Mouse (Mus musculus) embryonic facial prominence, embryonic 12.5 days (tissue): ENCODE measurements around the gene Apoc4. TPM values are rescaled to one million over a fixed set of nuclear protein-coding genes. Genes with fewer than 3 reads are reported as not detected.

Experiments
- ATAC-seq: fragments of 200-750 bp; cut with Nextera tagmentation; 2 replicates; pipeline ENCODE4 v1.8.0; 2017; ENCODE audit not compliant: insufficient number of reproducible peaks, insufficient read depth, low FRiP score, low TSS enrichment
- H3K27ac ChIP-seq: fragments of 300-500 bp; sonication (generic); 2 replicates; pipeline ENCODE4 v1.5.1; 2016; ENCODE audit warnings: mild to moderate bottlenecking
- H3K27me3 ChIP-seq: fragments of 300-500 bp; sonication (generic); 2 replicates; pipeline ENCODE4 v1.6.1; 2016; ENCODE audit warnings: mild to moderate bottlenecking, moderate library complexity
- H3K36me3 ChIP-seq: fragments of 300-500 bp; sonication (generic); 2 replicates; pipeline ENCODE4 v1.6.1; 2016; ENCODE audit warnings: mild to moderate bottlenecking
- H3K4me1 ChIP-seq: fragments of 300-500 bp; sonication (generic); 2 replicates; pipeline ENCODE4 v1.6.1; 2016
- H3K4me2 ChIP-seq: fragments of 300-500 bp; sonication (generic); replicated peaks from 2 replicates; pipeline ENCODE4 v1.6.1; 2016; ENCODE audit warnings: mild to moderate bottlenecking, moderate library complexity
- H3K4me3 ChIP-seq: fragments of 300-500 bp; sonication (generic); 2 replicates; pipeline ENCODE4 v1.5.1; 2016; ENCODE audit warnings: mild to moderate bottlenecking
- H3K9ac ChIP-seq: fragments of 300-500 bp; sonication (generic); 2 replicates; pipeline ENCODE4 v1.6.1; 2016; ENCODE audit warnings: mild to moderate bottlenecking, moderate library complexity
- H3K9me3 ChIP-seq: fragments of 300-500 bp; sonication (generic); 2 replicates; pipeline ENCODE4 v1.6.1; 2016; ENCODE audit warnings: mild to moderate bottlenecking, moderate library complexity
- WGBS: fragments of 180-500 bp; shearing (Covaris S2); methylation state at CpG from one replicate; pipeline ENCODE4 v1.1.7; 2016; 5-methylcytosine and 5-hydroxymethylcytosine counted together
- polyA plus RNA-seq: library from polyadenylated mRNA; unstranded; fragments of >200 nt; fragmentation: Nextera tagmentation; extraction: Ambion mirVana; gene quantifications from 2 replicates; pipeline ENCODE4 v1.2.1, GENCODE M21; 2016

Gene Apoc4
- polyA plus RNA-seq, 1 experiment from 2014 or later = not detected

DNA sequence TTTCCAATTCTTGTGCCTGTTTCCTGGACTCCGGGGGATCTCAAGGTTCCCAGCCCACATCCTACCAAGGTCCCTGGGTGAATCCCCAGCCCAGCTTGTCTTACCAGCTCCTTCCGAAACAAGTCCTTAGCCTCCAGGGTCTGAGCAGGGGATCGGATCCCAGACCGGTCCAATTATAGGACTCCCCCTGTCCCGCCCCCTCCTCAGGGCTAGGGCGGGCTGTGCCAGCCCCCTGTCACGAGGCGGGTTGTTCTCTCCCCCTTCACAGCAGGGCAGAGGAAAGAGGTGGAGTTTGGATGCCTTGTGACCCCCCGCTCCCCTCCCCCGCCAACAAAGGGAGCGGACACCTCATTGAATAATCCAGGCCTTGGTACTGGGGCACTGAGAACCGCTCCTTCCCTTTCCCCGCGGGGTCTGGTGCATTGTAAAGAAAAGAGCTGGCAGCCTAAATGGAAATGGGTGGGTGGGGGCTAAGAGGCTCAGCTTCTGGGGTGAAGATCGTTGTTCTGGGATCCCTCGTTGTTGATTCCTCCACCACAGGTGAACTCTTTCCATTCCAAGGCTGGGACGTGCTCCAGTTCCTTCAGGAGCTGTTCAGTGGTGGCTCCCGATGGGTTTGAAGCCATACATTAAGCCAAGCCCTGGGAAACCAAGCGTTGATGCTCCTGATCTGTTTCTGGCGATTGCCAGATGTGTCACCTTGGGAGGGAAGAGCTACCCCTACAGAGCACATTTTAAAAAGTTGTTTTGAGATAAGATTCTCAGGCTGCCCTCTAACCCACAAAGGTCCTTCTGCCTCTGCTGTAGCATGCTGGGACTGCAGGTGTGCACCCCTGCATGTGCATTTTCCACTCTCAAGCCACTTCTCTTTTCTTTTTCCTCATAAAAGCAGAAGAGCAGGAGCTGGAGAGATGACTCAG lies 17.9 kb upstream of the Apoc4 start, which contains the start of gene Apoe:
Gene Apoe (minus strand): TSS at position 282 of the 920 bp plus-strand sequence.
- H3K36me3 ChIP-seq = peaks cover 40% of the 10 kb centered on the region
- peaks cover 17% of the 10 kb centered on the region for H3K4me1 ChIP-seq

DNA sequence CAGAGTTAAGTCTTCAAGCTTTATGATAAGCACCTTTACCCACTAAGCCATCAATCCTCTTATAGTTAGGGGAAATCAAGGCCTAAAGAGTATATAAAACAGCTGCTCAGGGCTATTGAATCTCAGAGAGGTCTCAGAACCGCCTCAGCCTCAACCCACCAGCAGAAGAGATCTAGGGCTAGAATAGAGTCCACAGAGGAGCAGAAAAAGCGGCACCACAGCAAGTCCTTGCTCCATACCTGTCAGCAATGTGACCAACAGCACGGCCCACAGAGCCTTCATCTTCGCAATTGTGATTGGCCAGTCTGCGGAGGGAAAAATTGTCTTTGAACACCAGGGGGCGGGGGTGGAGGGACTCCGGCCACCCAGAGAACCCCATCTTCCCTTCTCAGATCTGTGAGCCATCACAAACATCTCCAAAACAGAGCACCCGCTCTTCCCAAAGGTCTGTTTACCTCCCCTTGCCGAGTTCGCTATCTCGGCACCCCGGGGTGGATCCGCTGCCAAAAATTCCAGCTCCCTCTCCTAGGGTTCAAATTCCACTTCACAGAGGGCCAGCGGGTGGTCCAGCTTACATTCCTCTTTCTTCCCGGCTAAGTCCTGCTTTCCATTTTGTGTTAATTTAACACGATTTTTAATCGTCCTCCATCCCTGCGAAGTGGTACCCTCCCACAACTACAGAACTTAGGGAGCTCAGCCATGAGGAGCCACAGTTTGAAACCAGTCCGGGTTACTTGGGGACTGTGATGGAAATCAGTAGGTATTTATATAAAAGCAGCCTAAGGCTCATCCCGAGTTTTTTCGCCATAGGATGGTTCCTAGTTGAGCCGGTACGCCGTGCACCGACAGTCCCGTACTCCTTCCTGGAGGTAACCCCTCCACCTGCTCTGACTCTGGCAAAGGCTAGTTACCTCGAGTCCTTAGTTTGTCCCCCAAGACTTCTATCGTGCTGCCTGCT lies 16.9 kb upstream of the Apoc4 start:
- no peaks in the 10 kb centered on the region for H3K27me3 ChIP-seq
- peaks cover 19% of the 10 kb centered on the region for H3K4me1 ChIP-seq
- 2% methylated on average over 28 of the region's 28 CpGs for WGBS
- H3K4me3 ChIP-seq = peak overlapping the region; percentile 33
- H3K36me3 ChIP-seq = peaks cover 31% of the 10 kb centered on the region
- ATAC-seq = no peak
- peak overlapping the region; percentile 66 for H3K4me2 ChIP-seq
- H3K9me3 ChIP-seq = peaks cover 6% of the 10 kb centered on the region; the same call in 1 of the 2 replicates
- peak overlapping the region; percentile 26; the same call in 1 of the 2 replicates for H3K27ac ChIP-seq
- H3K9ac ChIP-seq = peak overlapping the region; percentile 33

More for the DNA sequence above, 17.9 kb upstream of the Apoc4 start, which contains the start of gene Apoe:
- Histone ChIP-seq H3K27ac (peak within 1 kb of the TSS; percentile 30; the same call in 1 of the 2 replicates), H3K4me2 (peak within 1 kb of the TSS; percentile 66), H3K9me3 (peaks cover 6% of the 10 kb centered on the region; the same call in 1 of the 2 replicates), H3K4me3 (peak within 1 kb of the TSS; percentile 33), H3K9ac (peak within 1 kb of the TSS; percentile 33), H3K27me3 (no peaks in the 10 kb centered on the region)
- no peak for ATAC-seq
- whole genome bisulfite sequencing = 2% methylated on average over 20 of the region's 20 CpGs

DNA sequence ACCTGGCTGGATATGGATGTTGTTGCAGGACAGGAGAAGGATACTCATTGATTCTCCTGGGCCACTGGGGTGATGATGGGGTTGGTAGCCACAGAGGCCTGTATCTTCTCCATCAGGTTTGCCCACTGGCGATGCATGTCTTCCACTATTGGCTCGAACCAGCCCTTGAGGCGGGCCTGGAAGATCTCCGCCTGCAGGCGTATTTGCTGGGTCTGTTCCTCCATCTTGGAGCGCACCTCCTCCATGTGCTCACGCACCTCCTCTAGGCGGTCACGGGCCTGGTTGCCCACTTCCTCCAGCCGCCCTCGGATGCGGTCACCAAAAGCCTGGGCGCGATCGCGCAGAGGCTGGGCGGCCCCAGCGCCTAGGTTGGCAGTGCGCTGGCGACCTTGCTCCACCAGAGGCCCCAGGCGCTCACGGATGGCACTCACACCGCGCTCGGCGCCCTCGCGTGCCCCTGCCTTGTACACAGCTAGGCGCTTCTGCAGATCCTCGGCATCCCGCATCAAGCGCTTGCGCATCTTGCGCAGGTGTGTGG lies 15.1 kb upstream of the Apoc4 start:
- 90% methylated on average over 34 of the region's 34 CpGs for WGBS
- H3K4me3 ChIP-seq = no peak overlapping the region
- no peak for ATAC-seq
- no peaks in the 10 kb centered on the region for H3K27me3 ChIP-seq
- H3K9ac ChIP-seq = no peak overlapping the region
- peaks cover 22% of the 10 kb centered on the region for H3K4me1 ChIP-seq
- H3K9me3 ChIP-seq = peaks cover 6% of the 10 kb centered on the region; the same call in 1 of the 2 replicates
- H3K36me3 ChIP-seq = peaks cover 13% of the 10 kb centered on the region
- H3K27ac ChIP-seq = no peak overlapping the region
- no peak overlapping the region for H3K4me2 ChIP-seq

DNA sequence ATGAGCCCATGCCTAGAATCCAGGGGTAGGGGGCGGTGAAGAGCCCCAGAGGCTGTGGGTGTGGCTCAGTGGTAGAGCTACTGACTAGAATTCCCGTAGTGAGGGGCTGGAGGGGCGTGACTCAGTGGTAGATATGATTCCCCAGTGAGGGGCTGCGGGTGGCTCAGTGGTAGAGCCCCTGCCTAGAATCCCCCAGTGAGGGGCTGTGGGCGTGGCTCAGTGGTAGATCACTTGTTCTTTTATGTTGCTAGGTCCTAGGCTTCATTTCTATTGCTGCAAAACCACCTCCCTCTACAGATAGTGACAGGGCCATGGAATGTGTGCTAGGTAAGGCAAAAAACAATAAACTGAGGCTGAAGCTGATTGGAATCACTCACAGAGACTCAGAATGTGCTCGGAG lies 14.6 kb upstream of the Apoc4 start:
- Histone ChIP-seq H3K9me3 (peaks cover 6% of the 10 kb centered on the region; the same call in 1 of the 2 replicates), H3K4me3 (no peak overlapping the region), H3K27me3 (no peaks in the 10 kb centered on the region), H3K36me3 (peaks cover 12% of the 10 kb centered on the region), H3K9ac (no peak overlapping the region), H3K4me2 (no peak overlapping the region), H3K27ac (no peak overlapping the region), H3K4me1 (peaks cover 22% of the 10 kb centered on the region)
- ATAC-seq = no peak
- WGBS = 83% methylated on average over 6 of the region's 6 CpGs

DNA sequence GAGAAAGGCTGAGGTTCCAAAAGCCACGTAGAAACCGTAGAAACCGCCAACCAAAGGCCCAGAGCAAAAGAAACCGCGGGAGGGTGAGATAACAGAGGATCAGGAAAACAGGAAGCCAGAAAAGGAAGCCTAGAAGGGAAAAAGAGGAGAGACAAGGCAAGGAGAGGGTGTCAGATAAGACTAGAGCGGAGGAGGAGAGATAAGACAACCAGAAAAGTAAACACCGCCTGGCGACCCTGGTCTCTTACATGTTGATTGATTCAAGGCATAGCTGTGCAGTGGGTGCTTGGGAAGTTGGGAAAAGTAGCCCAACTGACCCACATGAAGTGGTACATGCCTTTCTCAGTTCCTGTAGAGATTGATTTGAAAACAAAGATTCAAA lies 13.9 kb upstream of the Apoc4 start:
- Histone ChIP-seq H3K4me1 (peaks cover 22% of the 10 kb centered on the region), H3K9ac (no peak overlapping the region)
- WGBS = 51% methylated on average over 8 of the region's 8 CpGs

DNA sequence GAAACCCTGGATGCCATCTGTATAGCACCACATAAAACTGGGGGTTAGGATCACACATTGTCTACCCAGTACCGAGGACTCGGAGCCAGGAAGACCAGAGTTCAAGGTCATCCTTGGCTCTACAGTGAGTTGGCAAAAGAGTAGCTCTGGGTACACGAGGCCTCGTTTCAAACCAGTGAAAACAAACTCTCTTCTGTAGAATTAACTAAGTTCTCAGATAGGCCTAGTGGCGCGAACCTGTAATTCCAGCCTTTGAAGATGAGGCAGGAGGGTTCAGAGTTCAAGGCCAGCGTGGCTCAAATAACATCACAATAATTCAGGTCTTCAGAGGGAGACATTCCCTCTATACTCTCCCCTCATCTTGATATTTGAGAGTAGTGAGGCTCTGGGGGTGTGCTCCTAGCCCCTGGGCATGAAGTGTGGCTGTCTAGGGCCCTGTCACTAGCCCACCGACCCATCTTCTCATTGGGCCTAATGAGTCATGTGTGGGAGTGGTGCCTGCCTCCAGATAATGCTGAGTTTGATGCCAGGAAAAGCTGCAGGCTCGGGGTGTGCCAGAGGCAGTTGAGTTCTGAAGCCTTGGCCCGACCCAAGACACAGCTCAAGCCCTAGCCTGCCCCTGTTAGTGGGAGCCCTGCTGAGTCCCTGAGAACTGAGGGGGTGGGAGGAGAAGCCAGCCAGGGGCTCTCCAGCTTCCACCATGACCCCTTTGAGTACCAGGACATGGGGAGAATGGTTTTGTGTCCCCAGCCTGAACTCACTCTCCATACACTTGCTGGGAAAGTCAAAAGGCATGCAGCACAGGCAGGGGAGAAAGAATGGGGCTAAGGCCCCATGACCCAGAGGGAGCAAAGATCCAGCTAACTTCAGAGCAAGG lies 13.3 kb upstream of the Apoc4 start:
- no peak for ATAC-seq
- Histone ChIP-seq H3K27ac (no peak overlapping the region), H3K4me2 (no peak overlapping the region), H3K27me3 (no peaks in the 10 kb centered on the region), H3K4me1 (peaks cover 21% of the 10 kb centered on the region), H3K9ac (no peak overlapping the region), H3K4me3 (no peak overlapping the region), H3K36me3 (peaks cover 12% of the 10 kb centered on the region), H3K9me3 (peaks cover 6% of the 10 kb centered on the region; the same call in 1 of the 2 replicates)
- 84% methylated on average over 10 of the region's 10 CpGs for WGBS

More for the DNA sequence above, 13.9 kb upstream of the Apoc4 start:
- ATAC-seq = no peak
- no peaks in the 10 kb centered on the region for H3K27me3 ChIP-seq
- H3K4me3 ChIP-seq = no peak overlapping the region
- H3K27ac ChIP-seq = no peak overlapping the region
- no peak overlapping the region for H3K4me2 ChIP-seq
- H3K36me3 ChIP-seq = peaks cover 12% of the 10 kb centered on the region
- H3K9me3 ChIP-seq = peaks cover 6% of the 10 kb centered on the region; the same call in 1 of the 2 replicates

DNA sequence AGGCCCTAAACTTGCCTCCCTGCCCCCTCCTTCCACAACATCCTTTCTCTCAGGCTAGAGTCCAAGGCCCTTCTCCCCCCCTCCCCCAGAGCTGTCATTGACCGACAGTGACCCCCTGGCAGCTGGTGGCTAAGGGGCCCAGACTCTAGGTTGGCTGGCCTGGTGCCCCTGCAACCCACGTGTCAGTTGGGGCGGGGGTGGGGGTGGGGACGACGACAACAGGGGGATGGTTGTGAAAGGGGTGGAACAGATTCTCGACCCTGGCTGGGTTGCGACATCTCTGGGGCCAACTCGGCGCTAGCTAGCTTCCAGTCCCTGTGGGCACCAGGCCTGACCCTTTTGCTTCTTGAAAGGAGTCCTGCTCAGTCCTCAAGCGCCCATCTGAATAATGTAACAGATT lies 12.1 kb upstream of the Apoc4 start:
- no peak for ATAC-seq
- Histone ChIP-seq H3K9ac (0 out of 2 replicates have a peak overlapping the region, but pooled peaks have one; percentile 19), H3K4me3 (no peak overlapping the region), H3K9me3 (peaks cover 6% of the 10 kb centered on the region; the same call in 1 of the 2 replicates), H3K4me2 (no peak overlapping the region), H3K27ac (no peak overlapping the region), H3K4me1 (peaks cover 11% of the 10 kb centered on the region), H3K27me3 (no peaks in the 10 kb centered on the region), H3K36me3 (peaks cover 12% of the 10 kb centered on the region)
- 32% methylated on average over 10 of the region's 10 CpGs for WGBS

DNA sequence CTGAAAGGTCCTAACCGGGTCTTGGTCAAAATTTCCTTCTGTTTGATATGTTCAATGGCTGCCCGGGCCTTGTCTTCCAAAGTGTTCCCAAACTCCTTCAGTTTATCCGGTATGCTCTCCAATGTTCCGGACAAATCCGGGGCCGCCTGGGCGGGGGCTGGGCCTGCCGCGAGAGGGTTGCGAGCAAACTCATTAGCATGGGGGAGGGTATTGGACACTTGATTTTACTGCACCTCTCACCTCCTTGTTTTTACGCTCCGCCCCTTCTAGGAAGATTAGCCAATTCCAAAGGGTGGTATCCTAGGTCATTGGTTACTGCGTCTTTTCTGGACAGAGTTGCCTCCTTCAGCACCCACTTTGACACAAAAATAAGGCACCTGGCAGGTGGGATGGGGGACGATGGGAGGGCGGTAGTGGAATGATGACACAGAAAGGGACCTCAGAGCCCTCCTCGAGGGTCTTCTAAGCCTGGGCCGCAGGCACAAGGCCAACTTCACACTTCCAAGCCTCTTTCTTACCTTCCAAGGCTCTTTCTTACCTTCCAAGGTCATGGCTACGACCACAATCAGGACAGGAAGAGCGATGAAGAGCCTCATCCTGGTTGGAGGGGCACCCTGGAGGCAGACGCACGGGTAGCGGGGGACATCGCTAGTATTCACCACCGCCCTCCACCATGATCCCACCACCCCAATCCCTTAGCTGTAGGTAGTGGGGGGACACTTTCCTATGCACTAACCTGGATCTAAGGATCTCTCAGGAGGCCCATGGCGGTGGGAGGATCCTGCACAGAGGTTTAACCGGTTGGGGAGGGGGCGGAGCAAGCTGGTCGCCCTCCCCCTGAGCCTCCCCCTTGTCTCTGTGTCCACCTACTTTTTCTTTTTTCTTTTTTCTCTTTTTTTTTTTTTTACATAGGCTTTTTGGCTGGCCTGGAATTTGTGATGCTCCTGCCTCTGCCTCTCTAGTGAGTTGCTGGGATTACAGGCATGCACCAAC lies 10.9 kb upstream of the Apoc4 start, which contains the start of gene Apoc1:
Gene Apoc1 (minus strand): TSS at position 788 of the 993 bp plus-strand sequence.
- ATAC-seq = no peak
- no peaks in the 10 kb centered on the region for H3K27me3 ChIP-seq
- H3K36me3 ChIP-seq = peaks cover 12% of the 10 kb centered on the region
- H3K4me1 ChIP-seq = peaks cover 5% of the 10 kb centered on the region; the same call in 1 of the 2 replicates
- WGBS = 50% methylated on average over 28 of the region's 28 CpGs
- no peak within 1 kb of the TSS for H3K4me3 ChIP-seq
- 0 out of 2 replicates have a peak within 1 kb of the TSS, but pooled peaks have one; percentile 19 for H3K9ac ChIP-seq
- H3K27ac ChIP-seq = no peak within 1 kb of the TSS
- H3K4me2 ChIP-seq = no peak within 1 kb of the TSS
- peaks cover 6% of the 10 kb centered on the region; the same call in 1 of the 2 replicates for H3K9me3 ChIP-seq

DNA sequence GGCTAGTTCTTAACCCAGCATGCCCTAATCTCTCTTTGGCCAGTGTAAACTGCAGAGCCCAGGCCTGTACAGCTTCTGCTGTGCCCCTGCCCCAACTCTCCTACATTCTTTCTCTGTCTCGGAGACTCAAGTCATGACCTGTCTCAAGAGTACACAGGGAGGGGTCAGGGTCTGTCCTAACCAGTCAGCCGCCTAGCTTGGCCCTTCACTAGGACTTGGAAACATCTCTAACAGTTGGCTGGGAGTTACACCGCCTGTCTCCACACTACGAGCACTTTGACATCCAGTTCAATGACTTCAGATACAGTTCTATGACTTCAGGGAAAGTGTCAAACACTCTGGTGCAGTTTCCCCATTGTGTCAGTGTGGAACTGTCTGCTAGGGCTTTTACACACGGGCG lies 10.2 kb upstream of the Apoc4 start:
- Histone ChIP-seq H3K36me3 (peaks cover 7% of the 10 kb centered on the region), H3K27me3 (no peaks in the 10 kb centered on the region), H3K27ac (no peak overlapping the region), H3K4me3 (no peak overlapping the region), H3K4me1 (peaks cover 10% of the 10 kb centered on the region; the same call in 1 of the 2 replicates), H3K9me3 (peaks cover 1% of the 10 kb centered on the region; the same call in 1 of the 2 replicates), H3K9ac (no peak overlapping the region), H3K4me2 (no peak overlapping the region)
- no peak for ATAC-seq
- 79% methylated on average over 6 of the region's 6 CpGs for WGBS
